Mouse (Mus musculus) thymus, adult 2 months (tissue): ENCODE measurements around the gene Ccdc148. TPM values are rescaled to one million over a fixed set of nuclear protein-coding genes. Genes with fewer than 3 reads are reported as not detected.

Source experiments
- DNase-seq: peaks from one replicate; pipeline ENCODE4 v3.0.0; 2021
- H3K27ac ChIP-seq: fragments of 200-500 bp; 2 replicates; pipeline ENCODE4 v1.5.1; 2012; ENCODE audit warnings: low read length, control low read depth; ENCODE audit not compliant: control insufficient read depth, insufficient read depth
- H3K27me3 ChIP-seq: fragments of 200-500 bp; 2 replicates; pipeline ENCODE4 v1.6.1; 2012; ENCODE audit warnings: mild to moderate bottlenecking, low read length, moderate library complexity, mixed read lengths; ENCODE audit not compliant: control insufficient read depth, insufficient read depth
- H3K36me3 ChIP-seq: fragments of 200-500 bp; 2 replicates; pipeline ENCODE4 v1.6.1; 2012; ENCODE audit warnings: mild to moderate bottlenecking, low read length, moderate library complexity; ENCODE audit not compliant: control insufficient read depth, insufficient read depth
- H3K4me1 ChIP-seq: fragments of 200-500 bp; replicated peaks from 2 replicates; pipeline ENCODE4 v1.6.1; 2012; ENCODE audit warnings: low read length; ENCODE audit not compliant: control insufficient read depth, insufficient read depth
- H3K4me3 ChIP-seq: fragments of 200-500 bp; 2 replicates; pipeline ENCODE4 v1.5.1; 2012; ENCODE audit warnings: mild to moderate bottlenecking, low read length, control low read depth, moderate library complexity; ENCODE audit not compliant: control insufficient read depth, insufficient read depth
- CTCF ChIP-seq: fragments of 200-500 bp; IDR thresholded peaks from 2 replicates; pipeline ENCODE4 v1.5.1; 2012; ENCODE audit warnings: mild to moderate bottlenecking, control low read depth, low read length, moderate library complexity, borderline replicate concordance; ENCODE audit not compliant: control insufficient read depth, poor library complexity, insufficient read depth; ENCODE audit errors: extremely low read depth
- POLR2A ChIP-seq: fragments of 200-500 bp; IDR thresholded peaks from 2 replicates; pipeline ENCODE4 v1.6.1; 2012; ENCODE audit warnings: mild to moderate bottlenecking, low read length, control low read depth, moderate library complexity; ENCODE audit not compliant: control insufficient read depth, poor library complexity, insufficient read depth; ENCODE audit errors: extremely low read depth
- WGBS: fragments of 180-500 bp; shearing (Covaris S2); methylation state at CpG from one replicate; pipeline ENCODE4 v1.1.7; 2018; 5-methylcytosine and 5-hydroxymethylcytosine counted together
- polyA plus RNA-seq: library from polyadenylated mRNA; depleted of rRNA; stranded (reverse); fragments of >200 nt; gene quantifications from 2 replicates; pipeline ENCODE4 v1.2.3, GENCODE M21; 2012

Ccdc148 gene
- polyA plus RNA-seq, 1 experiment = 0.36 TPM

- 83% methylated on average over 8 of the region's 8 CpGs for WGBS
- TF ChIP-seq CTCF (no peak), POLR2A (no peak)
Measured at GRCm38 (mm10) chr2:59129821-59130220, 30.7 kb downstream of the Ccdc148 start.

DNA sequence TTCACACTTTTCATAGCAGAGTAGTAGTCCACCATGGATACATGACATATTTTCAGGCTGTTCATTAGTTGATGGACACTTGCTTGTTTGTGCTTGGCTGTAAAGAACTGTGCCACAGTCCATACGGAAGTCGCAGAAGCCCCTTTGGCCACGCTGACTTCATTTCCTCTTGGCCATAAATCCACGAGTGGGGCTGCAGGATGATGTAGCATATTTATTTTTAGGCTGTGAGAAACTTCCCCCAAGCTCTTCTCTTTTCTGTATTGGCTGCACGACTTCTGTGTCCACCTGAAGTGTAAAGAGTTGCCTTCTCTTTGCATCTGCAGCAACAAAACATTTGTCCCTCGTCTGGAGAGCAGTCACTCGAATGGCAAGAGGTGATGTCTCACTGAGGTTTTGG lies 31.5 kb downstream of the Ccdc148 start:
- DNase-seq = no peak
- H3K4me3 ChIP-seq = no peak overlapping the region
- no peaks in the 10 kb centered on the region for H3K36me3 ChIP-seq
- H3K27me3 ChIP-seq = no peaks in the 10 kb centered on the region
- no peaks in the 10 kb centered on the region for H3K4me1 ChIP-seq
- H3K27ac ChIP-seq = no peak overlapping the region
- 26% methylated on average over 7 of the region's 7 CpGs for WGBS
- no peak for TF ChIP-seq POLR2A
- TF ChIP-seq CTCF = no peak

More at GRCm38 (mm10) chr2:59129821-59130220, 30.7 kb downstream of the Ccdc148 start:
- Histone ChIP-seq H3K27ac (no peak overlapping the region), H3K27me3 (no peaks in the 10 kb centered on the region), H3K4me1 (no peaks in the 10 kb centered on the region), H3K4me3 (no peak overlapping the region), H3K36me3 (no peaks in the 10 kb centered on the region)
- no peak for DNase-seq

DNA sequence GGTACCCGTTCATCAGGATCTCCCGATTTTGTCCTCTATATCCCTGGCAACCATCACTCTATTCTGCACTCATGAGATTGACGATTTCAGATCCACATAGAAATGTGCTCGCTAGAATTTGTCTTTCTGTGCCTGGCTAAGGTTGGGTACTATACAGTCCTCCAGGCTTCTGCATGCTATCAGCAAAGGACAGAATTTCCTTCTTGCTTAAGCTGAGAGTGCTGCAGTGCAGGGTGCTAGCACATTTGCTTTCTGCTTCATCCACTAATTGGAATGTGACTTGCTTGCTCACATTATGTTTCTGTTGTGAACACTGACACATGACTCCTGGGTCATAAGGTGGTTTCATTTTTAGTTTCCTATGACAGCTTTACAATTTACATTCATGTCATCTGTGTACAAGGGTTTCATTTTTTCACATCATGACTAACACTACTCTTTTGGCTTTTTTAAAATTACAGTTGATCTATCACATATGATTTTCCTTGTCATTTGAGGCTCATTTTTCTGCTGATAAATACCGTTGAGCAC lies 104.8 kb downstream of the Ccdc148 start:
- no peaks in the 10 kb centered on the region for H3K4me1 ChIP-seq
- 87% methylated on average over 5 of the region's 5 CpGs for WGBS
- TF ChIP-seq POLR2A = no peak
- no peak for TF ChIP-seq CTCF
- DNase-seq = no peak
- H3K4me3 ChIP-seq = no peak overlapping the region
- H3K36me3 ChIP-seq = no peaks in the 10 kb centered on the region
- H3K27me3 ChIP-seq = no peaks in the 10 kb centered on the region
- H3K27ac ChIP-seq = no peak overlapping the region

GRCm38 (mm10) chr2:59054339-59054738 lies 106.1 kb downstream of the Ccdc148 start:
- Histone ChIP-seq H3K4me3 (no peak overlapping the region), H3K27ac (no peak overlapping the region), H3K27me3 (no peaks in the 10 kb centered on the region), H3K36me3 (no peaks in the 10 kb centered on the region), H3K4me1 (no peaks in the 10 kb centered on the region)
- TF ChIP-seq CTCF (no peak), POLR2A (no peak)
- no peak for DNase-seq
- 93% methylated on average over 5 of the region's 5 CpGs for WGBS

GRCm38 (mm10) chr2:59053461-59054039 lies 106.9 kb downstream of the Ccdc148 start:
- WGBS = 87% methylated on average over 7 of the region's 7 CpGs

DNA sequence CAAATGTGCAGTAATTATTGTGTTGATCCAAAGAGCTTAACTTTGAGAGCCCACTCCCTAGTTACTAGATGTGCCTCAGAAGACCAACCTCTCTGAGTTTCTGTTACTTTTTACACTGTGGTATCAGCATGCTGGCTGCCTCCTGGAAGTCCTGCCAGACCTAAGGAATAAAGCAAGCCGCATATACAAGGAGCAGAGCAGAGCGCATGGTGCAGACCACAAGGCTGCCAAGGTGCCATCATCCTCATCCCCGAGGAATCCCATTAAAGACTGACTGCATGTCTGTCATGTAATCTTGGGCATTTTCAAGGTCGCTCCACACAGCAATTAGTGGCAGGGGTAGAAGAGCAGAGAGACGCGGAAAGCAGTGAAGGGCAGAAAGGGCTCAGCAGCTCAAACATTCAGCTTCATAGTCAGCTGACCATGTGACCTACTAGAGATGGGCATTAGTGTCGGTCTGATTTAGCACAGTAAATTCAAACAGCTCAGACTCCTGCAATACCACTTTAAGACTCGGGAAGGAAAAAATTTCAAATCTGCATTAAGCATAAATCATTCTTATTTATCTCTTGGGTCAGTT lies 110.1 kb downstream of the Ccdc148 start:
- H3K27ac ChIP-seq = no peak overlapping the region
- no peak for DNase-seq
- H3K4me1 ChIP-seq = no peaks in the 10 kb centered on the region
- no peaks in the 10 kb centered on the region for H3K36me3 ChIP-seq
- WGBS = 91% methylated on average over 8 of the region's 8 CpGs
- no peaks in the 10 kb centered on the region for H3K27me3 ChIP-seq
- H3K4me3 ChIP-seq = no peak overlapping the region
- TF ChIP-seq POLR2A (no peak), CTCF (no peak)

More at GRCm38 (mm10) chr2:59053461-59054039, 106.9 kb downstream of the Ccdc148 start:
- Histone ChIP-seq H3K4me1 (no peaks in the 10 kb centered on the region), H3K36me3 (no peaks in the 10 kb centered on the region), H3K4me3 (no peak overlapping the region), H3K27me3 (no peaks in the 10 kb centered on the region), H3K27ac (no peak overlapping the region)
- TF ChIP-seq POLR2A (no peak), CTCF (no peak)
- DNase-seq = no peak

DNA sequence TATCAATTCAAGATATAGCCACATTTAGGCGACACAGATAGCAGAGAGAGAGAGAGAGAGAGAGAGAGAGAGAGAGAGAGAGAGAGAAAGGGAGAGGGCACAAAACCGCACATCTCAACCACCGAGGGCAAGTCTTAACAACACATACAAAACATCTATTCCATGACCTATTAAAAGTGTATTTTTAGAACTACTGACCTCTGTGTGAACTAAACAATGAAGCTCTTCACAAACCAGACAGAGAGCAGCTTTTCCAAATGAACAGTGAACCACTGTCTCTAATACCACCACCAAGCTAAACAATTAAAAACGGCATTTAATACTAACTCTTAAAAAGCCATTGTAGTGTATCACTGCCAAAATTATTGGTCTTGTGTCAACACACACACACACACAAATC lies 110.8 kb downstream of the Ccdc148 start:
- no peaks in the 10 kb centered on the region for H3K4me1 ChIP-seq
- DNase-seq = no peak

More for the DNA sequence above, 110.8 kb downstream of the Ccdc148 start:
- WGBS = 85% methylated on average over 4 of the region's 4 CpGs
- TF ChIP-seq POLR2A (no peak), CTCF (no peak)
- Histone ChIP-seq H3K4me3 (no peak overlapping the region), H3K27ac (no peak overlapping the region), H3K27me3 (no peaks in the 10 kb centered on the region), H3K36me3 (no peaks in the 10 kb centered on the region)
